Mouse (Mus musculus) kidney, postnatal 0 days (tissue): Measurements from ENCODE around the gene Myo16. TPM values are rescaled to one million over a fixed set of nuclear protein-coding genes. Genes with fewer than 3 reads are reported as not detected.

Source experiments
- ATAC-seq: fragments of 200-750 bp; cut with Nextera tagmentation; replicated peaks from 2 replicates; pipeline ENCODE4 v1.8.0; 2017; ENCODE audit warnings: low read depth, moderate number of reproducible peaks, moderate TSS enrichment, moderate library complexity; ENCODE audit not compliant: low FRiP score
- DNase-seq: peaks from one replicate; pipeline ENCODE4 v3.0.0-alpha.2; 2016; ENCODE audit warnings: low spot score
- H3K27ac ChIP-seq: fragments of 300-500 bp; sonication (generic); 2 replicates; pipeline ENCODE4 v1.5.1; 2014; ENCODE audit warnings: mild to moderate bottlenecking
- H3K27me3 ChIP-seq: fragments of 300-500 bp; sonication (generic); 2 replicates; pipeline ENCODE4 v1.6.1; 2014; ENCODE audit warnings: low read length, mixed read lengths; ENCODE audit not compliant: insufficient read depth
- H3K36me3 ChIP-seq: fragments of 300-500 bp; sonication (generic); 2 replicates; pipeline ENCODE4 v1.6.1; 2014; ENCODE audit warnings: low read length, mixed read lengths; ENCODE audit not compliant: insufficient read depth
- H3K4me1 ChIP-seq: fragments of 300-500 bp; sonication (generic); replicated peaks from 2 replicates; pipeline ENCODE4 v1.6.1; 2014; ENCODE audit warnings: antibody characterized with exemption, low read length, mixed read lengths; ENCODE audit not compliant: insufficient read depth
- H3K4me2 ChIP-seq: fragments of 300-500 bp; sonication (generic); 2 replicates; pipeline ENCODE4 v1.6.1; 2014; ENCODE audit warnings: mild to moderate bottlenecking, low read length, moderate library complexity, mixed read lengths
- H3K4me3 ChIP-seq: fragments of 300-500 bp; sonication (generic); replicated peaks from 2 replicates; pipeline ENCODE4 v1.5.1; 2014; ENCODE audit warnings: low read depth, low read length
- H3K9ac ChIP-seq: fragments of 300-500 bp; sonication (generic); 2 replicates; pipeline ENCODE4 v1.6.1; 2014; ENCODE audit warnings: low read depth, low read length
- H3K9me3 ChIP-seq: fragments of 300-500 bp; sonication (generic); replicated peaks from 2 replicates; pipeline ENCODE4 v1.6.1; 2016; ENCODE audit warnings: low read length, inconsistent platforms, mixed read lengths
- CTCF ChIP-seq: IDR thresholded peaks from 2 replicates; pipeline ENCODE4 v1.5.1; 2016; ENCODE audit warnings: antibody characterized with exemption, low read depth, mild to moderate bottlenecking, moderate library complexity
- WGBS: fragments of 180-500 bp; shearing (Covaris S2); extraction: QIAGEN DNeasy Blood & Tissue Kit; methylation state at CpG from one replicate; pipeline ENCODE4 v1.1.7; 2014; 5-methylcytosine and 5-hydroxymethylcytosine counted together
- polyA plus RNA-seq: library from polyadenylated mRNA; unstranded; fragments of >200 nt; fragmentation: Nextera tagmentation; extraction: Ambion mirVana; gene quantifications from 2 replicates; pipeline ENCODE4 v1.2.1, GENCODE M21; 2015

Gene Myo16
- polyA plus RNA-seq, 1 experiment from 2014 or later = 0.08 TPM

DNA sequence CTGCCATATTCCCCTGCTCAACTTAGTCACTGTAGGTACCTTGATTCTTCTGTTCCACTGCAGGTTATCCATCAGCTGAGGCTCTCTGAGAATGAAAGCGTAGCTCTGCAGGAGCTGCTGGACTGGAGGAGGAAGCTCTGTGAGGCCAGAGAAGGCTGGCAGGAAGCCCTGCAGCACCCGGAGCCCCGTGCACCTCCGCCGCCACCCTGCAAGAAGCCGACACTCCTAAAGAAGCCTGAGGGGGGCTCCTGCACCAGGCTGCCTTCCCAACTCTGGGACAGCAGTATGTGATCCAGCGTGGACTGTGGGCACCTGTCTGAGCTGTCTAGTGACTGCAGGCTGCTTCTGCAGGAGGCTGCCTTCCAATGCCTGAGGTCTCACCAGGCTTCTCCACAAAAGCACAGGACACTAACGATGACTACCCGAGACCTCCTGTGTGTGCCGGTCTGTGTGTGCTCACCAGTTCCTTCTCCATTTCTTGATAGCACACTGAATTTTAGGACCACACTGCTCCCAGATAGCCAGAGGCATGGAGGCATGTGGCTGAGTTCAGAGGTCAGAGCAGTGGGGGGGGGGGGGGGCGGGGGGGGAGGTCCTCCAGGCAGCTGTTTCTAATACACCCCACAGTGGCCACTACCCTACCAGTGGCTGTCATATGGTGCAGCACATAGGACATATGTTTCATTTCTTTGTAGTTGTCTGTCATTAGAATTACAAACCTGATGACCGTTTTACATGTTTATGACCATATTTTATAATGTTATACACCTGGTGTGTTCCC, 479.8 kb downstream of the Myo16 start:
- Histone ChIP-seq H3K27me3 (no peaks in the 10 kb centered on the region), H3K9ac (no peak overlapping the region), H3K4me3 (no peak overlapping the region), H3K4me2 (no peak overlapping the region), H3K27ac (no peak overlapping the region), H3K9me3 (no peaks in the 10 kb centered on the region), H3K36me3 (no peaks in the 10 kb centered on the region), H3K4me1 (peaks cover 6% of the 10 kb centered on the region; the same call in 1 of the 2 replicates)
- ATAC-seq (no peak), DNase-seq (no peak)
- WGBS = 58% methylated on average over 12 of the region's 12 CpGs
- no peak for TF ChIP-seq CTCF

DNA sequence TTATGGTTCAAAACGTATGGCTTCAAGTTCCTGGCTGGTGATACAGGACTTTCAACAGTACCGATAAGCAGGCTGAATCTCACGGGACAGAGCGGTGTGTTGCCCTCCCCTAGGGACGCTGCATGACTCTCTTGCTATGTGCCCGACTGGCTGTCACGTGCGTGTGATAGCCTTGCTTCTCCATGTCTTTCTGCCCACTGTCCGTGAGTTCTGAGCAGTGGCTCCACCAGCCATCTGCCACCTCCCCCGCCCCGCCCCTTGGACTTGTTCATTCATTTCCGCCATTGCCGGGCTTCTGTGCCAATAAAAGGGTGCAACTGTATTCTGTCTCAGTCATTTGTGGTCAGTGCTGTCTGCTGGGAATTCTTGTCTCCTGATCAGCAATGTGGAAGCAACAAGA, 480.7 kb downstream of the Myo16 start:
- no peak for TF ChIP-seq CTCF
- no peak overlapping the region for H3K4me3 ChIP-seq
- H3K9me3 ChIP-seq = no peaks in the 10 kb centered on the region
- ATAC-seq (no peak), DNase-seq (no peak)
- no peaks in the 10 kb centered on the region for H3K27me3 ChIP-seq
- H3K9ac ChIP-seq = no peak overlapping the region
- no peak overlapping the region for H3K4me2 ChIP-seq
- no peaks in the 10 kb centered on the region for H3K36me3 ChIP-seq
- 72% methylated on average over 13 of the region's 13 CpGs for WGBS
- H3K27ac ChIP-seq = no peak overlapping the region
- 0 out of 2 replicates have a peak, but pooled peaks cover 3% of the 10 kb centered on the region for H3K4me1 ChIP-seq

DNA sequence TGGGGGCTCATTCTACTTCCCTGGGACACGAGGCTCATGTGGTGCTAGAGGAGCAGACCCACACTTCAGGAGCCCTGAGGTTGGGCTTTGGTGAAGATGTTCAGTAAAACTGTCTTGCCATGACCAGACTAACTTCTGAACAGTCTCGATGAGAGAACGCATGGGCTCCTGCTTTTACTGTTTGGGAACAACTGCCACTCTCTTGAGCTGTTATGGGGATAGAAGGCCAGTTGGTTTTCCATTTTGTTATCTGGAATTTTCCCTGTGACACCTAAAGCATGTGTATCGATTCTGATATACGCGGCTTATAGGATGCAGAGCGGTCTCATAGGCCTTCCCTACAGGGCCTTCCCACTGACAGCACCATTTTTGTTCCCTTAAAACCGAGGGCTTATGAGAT, 485.2 kb downstream of the Myo16 start:
- no peak overlapping the region for H3K4me2 ChIP-seq
- no peak overlapping the region for H3K4me3 ChIP-seq
- no peak overlapping the region for H3K9ac ChIP-seq
- 92% methylated on average over 8 of the region's 8 CpGs for WGBS
- no peaks in the 10 kb centered on the region for H3K36me3 ChIP-seq
- H3K27me3 ChIP-seq = no peaks in the 10 kb centered on the region
- TF ChIP-seq CTCF = no peak
- H3K9me3 ChIP-seq = no peaks in the 10 kb centered on the region
- H3K27ac ChIP-seq = no peak overlapping the region
- ATAC-seq (no peak), DNase-seq (no peak)
- no peaks in the 10 kb centered on the region for H3K4me1 ChIP-seq

DNA sequence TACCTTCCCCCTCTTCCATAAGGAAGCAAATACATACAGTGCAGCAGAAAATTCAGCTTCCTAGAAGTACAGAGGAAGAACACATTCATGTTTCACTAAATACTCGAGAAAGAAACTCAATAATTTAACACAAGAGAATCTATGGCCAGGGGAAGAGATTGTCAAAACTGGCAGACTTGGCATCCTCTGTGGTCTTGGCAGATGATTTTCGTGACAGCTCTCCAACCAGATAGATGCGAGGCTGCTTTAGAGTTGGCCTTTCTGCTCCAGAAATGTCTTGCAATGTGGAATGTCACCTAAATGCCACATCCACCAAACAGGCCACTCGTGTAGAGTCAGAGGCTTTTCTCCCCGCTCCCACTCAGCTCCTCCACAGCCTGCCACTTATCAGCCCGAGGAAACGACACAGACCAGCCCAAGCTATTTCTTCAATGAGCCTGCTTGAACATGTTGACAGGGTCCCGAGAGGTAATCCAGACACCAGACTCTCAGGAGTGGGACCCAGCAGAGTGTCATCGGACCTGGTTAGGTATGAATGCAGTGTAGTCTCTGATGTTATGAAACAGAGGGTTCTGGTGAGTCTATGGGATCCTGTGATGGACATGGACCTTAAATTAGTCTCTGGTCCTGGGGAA, 486.6 kb downstream of the Myo16 start:
- ATAC-seq = no peak
- no peaks in the 10 kb centered on the region for H3K9me3 ChIP-seq
- H3K4me1 ChIP-seq = no peaks in the 10 kb centered on the region
- no peak overlapping the region for H3K9ac ChIP-seq
- H3K36me3 ChIP-seq = no peaks in the 10 kb centered on the region
- 72% methylated on average over 9 of the region's 9 CpGs for WGBS
- no peaks in the 10 kb centered on the region for H3K27me3 ChIP-seq
- DNase-seq = no peak
- H3K4me2 ChIP-seq = no peak overlapping the region
- TF ChIP-seq CTCF = no peak
- H3K27ac ChIP-seq = no peak overlapping the region
- no peak overlapping the region for H3K4me3 ChIP-seq

DNA sequence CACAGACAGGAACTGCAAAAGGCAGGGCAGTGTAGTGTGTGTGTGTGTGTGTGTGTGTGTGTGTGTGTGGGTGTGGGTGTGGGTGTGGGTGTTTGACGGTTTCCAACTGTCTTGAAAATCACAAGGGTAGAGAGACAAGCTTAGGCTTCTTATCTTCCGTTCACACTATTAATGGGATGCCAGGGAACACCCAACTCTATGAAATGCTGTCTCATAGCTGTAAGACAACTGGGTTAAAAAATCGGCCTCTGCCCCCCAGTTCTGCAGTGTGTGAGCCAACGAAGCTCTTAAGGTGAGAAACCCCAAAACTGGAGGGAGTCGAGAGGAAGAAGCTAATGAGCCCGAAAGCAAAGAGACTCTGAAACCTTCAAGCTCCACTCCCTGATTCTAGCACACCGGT, 487.1 kb downstream of the Myo16 start:
- no peak overlapping the region for H3K4me2 ChIP-seq
- no peaks in the 10 kb centered on the region for H3K27me3 ChIP-seq
- H3K4me1 ChIP-seq = no peaks in the 10 kb centered on the region
- no peak overlapping the region for H3K9ac ChIP-seq
- ATAC-seq (no peak), DNase-seq (no peak)
- no peaks in the 10 kb centered on the region for H3K9me3 ChIP-seq
- no peak overlapping the region for H3K27ac ChIP-seq
- no peaks in the 10 kb centered on the region for H3K36me3 ChIP-seq
- H3K4me3 ChIP-seq = no peak overlapping the region
- WGBS = 58% methylated on average over 7 of the region's 7 CpGs
- TF ChIP-seq CTCF = no peak

DNA sequence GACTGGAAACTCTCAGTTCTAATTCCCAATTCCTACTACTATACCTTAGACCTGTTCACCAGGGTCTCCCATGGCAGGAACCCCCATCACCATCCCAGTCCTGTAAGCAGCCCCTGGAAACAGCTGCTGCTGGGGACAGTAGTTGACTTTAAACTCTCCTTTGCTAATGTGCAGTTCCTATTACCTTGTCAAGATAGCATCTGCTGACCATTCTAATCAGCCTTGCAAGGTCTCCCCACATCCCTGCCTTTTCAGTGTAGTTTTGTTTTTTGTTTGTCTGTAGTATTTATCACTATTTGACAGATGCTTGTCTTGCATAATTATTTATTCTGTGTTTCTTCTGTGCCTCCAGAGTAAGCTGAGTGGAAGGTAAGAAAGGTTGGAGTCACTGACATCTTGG, 487.6 kb downstream of the Myo16 start:
- Histone ChIP-seq H3K4me3 (no peak overlapping the region), H3K27me3 (no peaks in the 10 kb centered on the region), H3K4me2 (no peak overlapping the region), H3K36me3 (no peaks in the 10 kb centered on the region), H3K4me1 (no peaks in the 10 kb centered on the region), H3K27ac (no peak overlapping the region), H3K9ac (no peak overlapping the region), H3K9me3 (no peaks in the 10 kb centered on the region)
- no peak for DNase-seq
- no peak for TF ChIP-seq CTCF
- ATAC-seq = no peak
